Mouse (Mus musculus): ENCODE data around the gene B3gnt9. TPM values are rescaled to one million over a fixed set of nuclear protein-coding genes. Genes with fewer than 3 reads are reported as not detected.

B3gnt9 gene
- total and polyA plus RNA-seq, 3 experiments, result 2.7 to 4.7 TPM; not detected in 1

- no peak overlapping the region for H3K27ac ChIP-seq (ENCODE audit: control insufficient read depth, low read depth, low read length)
- peaks cover under 1 to 13% of the 10 kb centered on the region in 2 experiments; a peak in 3 of 4 replicates for H3K36me3 ChIP-seq (ENCODE audit: control insufficient read depth in 1 of 2, insufficient read depth in 2 of 2, low read length in 2 of 2)
- H3K4me1 ChIP-seq (ENCODE audit: control insufficient read depth in 1 of 2, insufficient read depth in 2 of 2, low read length in 2 of 2), result peaks cover 2 to 14% of the 10 kb centered on the region in 2 experiments; a peak in 3 of 4 replicates
- DNase-seq (ENCODE audit: low read depth, low spot score), result peak; percentile 47
- TF ChIP-seq RCOR1 (IDR thresholded peaks at IDR 0.05; ENCODE audit: low read depth, low read length) (no peak), CHD2 (IDR thresholded peaks at IDR 0.05; ENCODE audit: low read length) (no peak), MXI1 (IDR thresholded peaks at IDR 0.05; ENCODE audit: low read depth, low read length) (peak; percentile 59), GABPA (IDR thresholded peaks at IDR 0.05; ENCODE audit: low read depth, low read length) (no peak), MYB (IDR thresholded peaks at IDR 0.05; ENCODE audit: low read depth, low read length) (no peak), NELFE (IDR thresholded peaks at IDR 0.05; ENCODE audit: low read depth, low read length) (no peak), MEF2A (IDR thresholded peaks at IDR 0.05; ENCODE audit: extremely low read depth, insufficient replicate concordance, low read depth, low read length, poor library complexity, severe bottlenecking) (no peak), ETS1 (IDR thresholded peaks at IDR 0.05; ENCODE audit: low read depth, low read length) (no peak), GATA1 (IDR thresholded peaks at IDR 0.05; ENCODE audit: low read depth, low read length) (peak; percentile 56)
- H3K79me2 ChIP-seq (ENCODE audit: control insufficient read depth, insufficient read depth, low read length, poor library complexity), result no peaks in the 10 kb centered on the region; the same call in 1 of the 2 replicates
- H3K4me3 ChIP-seq (ENCODE audit: control insufficient read depth in 1 of 2, insufficient read depth in 1 of 2, low read depth in 2 of 2, low read length in 2 of 2), result no peak overlapping the region
- no peak overlapping the region for H3K9ac ChIP-seq (ENCODE audit: control insufficient read depth, low read depth, low read length, poor library complexity, severe bottlenecking)
- H3K9me3 ChIP-seq (replicated peaks; ENCODE audit: insufficient read depth, low read length), result no peaks in the 10 kb centered on the region
- H3K27me3 ChIP-seq (ENCODE audit: control insufficient read depth in 1 of 2, insufficient read depth in 2 of 2, low read length in 2 of 2), result no peaks in the 10 kb centered on the region
Measured at GRCm38 (mm10) chr8:105252680-105253537, 2.0 kb downstream of the B3gnt9 start.

- H3K9me3 ChIP-seq (replicated peaks; ENCODE audit: insufficient read depth, low read length), result no peaks in the 10 kb centered on the region
- no peak overlapping the region for H3K4me3 ChIP-seq (ENCODE audit: control insufficient read depth in 1 of 2, insufficient read depth in 1 of 2, low read depth in 2 of 2, low read length in 2 of 2)
- peaks cover 2 to 13% of the 10 kb centered on the region in 2 experiments for H3K36me3 ChIP-seq (ENCODE audit: control insufficient read depth in 1 of 2, insufficient read depth in 2 of 2, low read length in 2 of 2)
- no peak overlapping the region for H3K9ac ChIP-seq (ENCODE audit: control insufficient read depth, low read depth, low read length, poor library complexity, severe bottlenecking)
- no peaks in the 10 kb centered on the region for H3K27me3 ChIP-seq (ENCODE audit: control insufficient read depth in 1 of 2, insufficient read depth in 2 of 2, low read length in 2 of 2)
- TF ChIP-seq SMC3 (IDR thresholded peaks at IDR 0.05; ENCODE audit: low read depth, low read length), result no peak
- no peaks in the 10 kb centered on the region; the same call in 1 of the 2 replicates for H3K79me2 ChIP-seq (ENCODE audit: control insufficient read depth, insufficient read depth, low read length, poor library complexity)
- peaks cover 2 to 14% of the 10 kb centered on the region in 2 experiments; a peak in 3 of 4 replicates for H3K4me1 ChIP-seq (ENCODE audit: control insufficient read depth in 1 of 2, insufficient read depth in 2 of 2, low read length in 2 of 2)
- no peak for DNase-seq (ENCODE audit: low read depth, low spot score)
- H3K27ac ChIP-seq (ENCODE audit: control insufficient read depth, low read depth, low read length), result no peak overlapping the region
Measured at GRCm38 (mm10) chr8:105251954-105252353, 3.0 kb downstream of the B3gnt9 start.

- Histone ChIP-seq H3K9ac (ENCODE audit: control insufficient read depth, low read depth, low read length, poor library complexity, severe bottlenecking) (no peak overlapping the region), H3K4me3 (ENCODE audit: control insufficient read depth in 1 of 2, insufficient read depth in 1 of 2, low read depth in 2 of 2, low read length in 2 of 2) (no peak overlapping the region), H3K27me3 (ENCODE audit: control insufficient read depth in 1 of 2, insufficient read depth in 2 of 2, low read length in 2 of 2) (no peaks in the 10 kb centered on the region), H3K36me3 (ENCODE audit: control insufficient read depth in 1 of 2, insufficient read depth in 2 of 2, low read length in 2 of 2) (peaks cover 3 to 5% of the 10 kb centered on the region in 2 experiments), H3K79me2 (ENCODE audit: control insufficient read depth, insufficient read depth, low read length, poor library complexity) (no peaks in the 10 kb centered on the region), H3K9me3 (replicated peaks; ENCODE audit: insufficient read depth, low read length) (no peaks in the 10 kb centered on the region), H3K4me1 (ENCODE audit: control insufficient read depth in 1 of 2, insufficient read depth in 2 of 2, low read length in 2 of 2) (peaks cover 0 to 3% of the 10 kb centered on the region in 2 experiments; a peak in 2 of 4 replicates), H3K27ac (ENCODE audit: control insufficient read depth, low read depth, low read length) (no peak overlapping the region)
- DNase-seq (ENCODE audit: low read depth, low spot score), result no peak
- TF ChIP-seq POLR2AphosphoS5 (IDR thresholded peaks at IDR 0.05; ENCODE audit: borderline replicate concordance, low read depth, low read length) (no peak), POLR2AphosphoS2 (IDR thresholded peaks at IDR 0.05; ENCODE audit: low read length) (no peak), ZC3H11A (IDR thresholded peaks at IDR 0.05; ENCODE audit: low read depth, low read length) (no peak), ELF1 (IDR thresholded peaks at IDR 0.05; ENCODE audit: low read depth, low read length) (no peak), GATA1 (IDR thresholded peaks at IDR 0.05; ENCODE audit: low read depth, low read length) (no peak), ZNF384 (IDR thresholded peaks at IDR 0.05; ENCODE audit: low read depth, low read length) (no peak), NRF1 (IDR thresholded peaks at IDR 0.05; ENCODE audit: insufficient read depth, low read depth, low read length, poor library complexity, severe bottlenecking) (no peak), MYC (IDR thresholded peaks at IDR 0.05; ENCODE audit: low read depth, low read length) (no peak), TAL1 (IDR thresholded peaks at IDR 0.05; ENCODE audit: low read length) (no peak), NELFE (IDR thresholded peaks at IDR 0.05; ENCODE audit: low read depth, low read length) (no peak), ZMIZ1 (IDR thresholded peaks at IDR 0.05; ENCODE audit: low read depth, low read length) (no peak), POLR2A (IDR thresholded peaks at IDR 0.05; ENCODE audit: control insufficient read depth in 1 of 2, insufficient read depth in 1 of 2, low read depth in 1 of 2, low read length in 2 of 2, poor library complexity in 1 of 2) (no peak), TCF12 (IDR thresholded peaks at IDR 0.05; ENCODE audit: low read depth, low read length) (no peak), CHD1 (IDR thresholded peaks at IDR 0.05; ENCODE audit: low read depth, low read length) (no peak), MYB (IDR thresholded peaks at IDR 0.05; ENCODE audit: low read depth, low read length) (no peak), JUND (IDR thresholded peaks at IDR 0.05; ENCODE audit: low read depth, low read length) (no peak), CHD2 (IDR thresholded peaks at IDR 0.05; ENCODE audit: low read length) (no peak), UBTF (IDR thresholded peaks at IDR 0.05; ENCODE audit: borderline replicate concordance, insufficient read depth, low read depth, low read length) (no peak)
Measured at GRCm38 (mm10) chr8:105241016-105241415, 13.9 kb downstream of the B3gnt9 start.

Measured in MEL (cell line).